Mouse (Mus musculus): ENCODE measurements around the gene Oma1.

Gene Oma1

DNA sequence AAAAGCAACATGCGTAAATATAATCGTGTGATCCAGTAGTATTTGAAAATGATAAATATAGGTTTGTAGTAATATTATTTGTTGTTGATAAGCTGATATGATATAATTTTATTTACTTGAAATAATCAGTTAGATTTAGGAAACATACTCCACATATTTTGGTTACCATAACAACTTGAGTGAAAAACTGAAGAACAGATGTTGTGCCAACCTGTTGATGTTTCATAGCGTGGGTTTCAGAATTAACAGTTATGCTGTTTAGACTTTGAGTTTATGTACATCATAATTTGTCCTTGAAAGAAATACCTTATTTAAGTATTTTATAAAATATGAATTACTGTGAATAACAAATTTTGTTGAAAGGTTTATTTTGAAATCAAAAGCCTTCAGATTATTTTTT, 43.8 kb downstream of the Oma1 start:
- DNase-seq (ENCODE audit: low read depth, low spot score) = no peak

- no peak for DNase-seq (ENCODE audit: low read depth, low spot score)
Observed at GRCm38 (mm10) chr4:103358941-103359448, 45.4 kb downstream of the Oma1 start.

- no peak for DNase-seq (ENCODE audit: low read depth, low spot score)
Observed at GRCm38 (mm10) chr4:103382171-103382570, 68.6 kb downstream of the Oma1 start.

DNA sequence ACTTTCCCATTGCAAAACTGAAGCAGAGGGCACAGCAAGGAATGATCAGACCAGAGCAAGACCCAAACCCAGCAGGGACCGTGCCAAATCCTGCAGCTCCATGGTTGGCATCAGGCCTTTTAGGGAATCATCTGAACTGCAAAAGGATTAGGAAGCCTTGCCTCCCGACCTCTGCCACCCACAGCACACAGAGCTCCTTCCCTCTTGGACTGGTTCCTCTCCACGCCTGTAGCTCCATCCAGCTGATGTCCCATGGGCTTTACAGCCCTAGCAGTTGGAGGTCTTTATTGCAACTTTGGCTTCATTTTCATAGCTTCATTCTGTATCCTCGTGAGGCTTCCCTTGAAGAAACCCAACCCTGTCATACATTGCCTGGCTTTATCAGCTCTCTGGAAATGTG, 71.4 kb downstream of the Oma1 start:
- no peak for DNase-seq (ENCODE audit: low read depth, low spot score)

GRCm38 (mm10) chr4:103385835-103386787, 72.5 kb downstream of the Oma1 start:
- no peak for DNase-seq (ENCODE audit: low read depth, low spot score)

DNA sequence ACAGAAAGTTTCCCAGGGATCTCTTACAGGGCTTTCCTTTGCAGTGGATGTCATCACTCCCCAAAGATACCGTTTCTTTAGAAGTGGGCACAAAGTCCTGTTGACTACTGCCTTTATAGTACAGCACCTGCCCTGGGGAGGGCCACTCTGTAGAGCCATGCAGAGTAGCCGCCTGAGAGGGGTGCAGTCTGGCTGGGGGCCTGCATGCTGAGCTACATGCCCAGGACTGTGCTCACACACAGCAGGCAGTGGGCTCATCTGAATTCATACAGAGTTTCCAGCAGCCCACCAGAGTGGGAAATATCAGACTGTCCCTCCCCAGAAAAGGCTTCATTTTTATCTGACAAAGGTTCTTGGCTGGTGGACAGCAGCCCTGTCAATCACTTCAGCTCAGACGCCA, 73.7 kb downstream of the Oma1 start:
- DNase-seq (ENCODE audit: low read depth, low spot score) = no peak

- no peak for DNase-seq (ENCODE audit: low read depth, low spot score)
Observed at GRCm38 (mm10) chr4:103388530-103389178, 75.0 kb downstream of the Oma1 start.

- DNase-seq (ENCODE audit: low read depth, low spot score) = no peak
Observed at GRCm38 (mm10) chr4:103389583-103389982, 76.0 kb downstream of the Oma1 start.

DNA sequence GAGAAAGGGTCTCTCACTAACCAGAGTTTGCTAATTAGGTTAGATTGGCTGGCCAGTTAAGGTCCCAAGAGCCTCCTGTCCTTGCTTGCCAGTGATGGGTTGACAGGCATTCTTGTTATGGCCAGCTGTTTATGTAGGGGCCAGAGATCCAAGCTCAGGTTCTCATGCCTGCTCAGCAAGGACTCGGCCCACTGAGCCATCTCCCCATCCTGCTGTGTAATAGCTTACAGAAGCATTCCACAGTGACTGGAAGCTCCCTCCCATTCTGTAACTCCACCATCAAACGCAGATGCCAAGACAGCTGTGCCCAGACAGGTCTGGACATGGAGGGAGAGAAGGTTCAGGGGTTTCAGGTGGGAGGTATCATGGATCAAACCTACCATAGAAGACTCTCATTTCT, 76.9 kb downstream of the Oma1 start:
- DNase-seq (ENCODE audit: low read depth, low spot score) = no peak

- no peak for DNase-seq (ENCODE audit: low read depth, low spot score)
Observed at GRCm38 (mm10) chr4:103395066-103395465, 81.5 kb downstream of the Oma1 start.

GRCm38 (mm10) chr4:103395905-103396304, 82.3 kb downstream of the Oma1 start:
- DNase-seq (ENCODE audit: low read depth, low spot score) = no peak

- no peak for DNase-seq (ENCODE audit: low read depth, low spot score)
Observed at GRCm38 (mm10) chr4:103396876-103397275, 83.3 kb downstream of the Oma1 start.

- no peak for DNase-seq (ENCODE audit: low read depth, low spot score)
Observed at GRCm38 (mm10) chr4:103402581-103402980, 89.0 kb downstream of the Oma1 start.

- DNase-seq (ENCODE audit: low read depth, low spot score) = no peak
Observed at GRCm38 (mm10) chr4:103405321-103405720, 91.7 kb downstream of the Oma1 start.

- no peak for DNase-seq (ENCODE audit: low read depth, low spot score)
Observed at GRCm38 (mm10) chr4:103410217-103410799, 96.7 kb downstream of the Oma1 start.

All from A20 (cell line).